Mouse (Mus musculus) adrenal gland (tissue): ENCODE measurements around the gene Dlk1.

ENCODE experiments used
- intact Hi-C: fragments of 180-260 bp; cut with DNase I; formaldehyde crosslinking; loops from one replicate; pipeline ENCODE4 v1.15.1; 2025
- long read RNA-seq, 2 experiments: library from polyadenylated mRNA; unstranded; transcript quantifications; one replicate each; pipeline ENCODE4 v2.0.0; 2020; ENCODE audit warnings: borderline replicate concordance in 1 of 2; ENCODE audit not compliant: insufficient replicate concordance in 1 of 2

Gene Dlk1
- long read RNA-seq, experiment 1, partial matches to known transcripts, result 0 of 14 reads
- long read RNA-seq, experiment 1, other reads (novel, unspliced or antisense), result 13 of 14 reads
- long read RNA-seq, experiment 2, transcript Dlk1-205 (5 exons, 1,703 nt), result major isoform, 5 of 26 reads
- long read RNA-seq, experiment 2, partial matches to known transcripts, result 1 of 26 reads
- long read RNA-seq, experiment 2, other reads (novel, unspliced or antisense), result 16 of 26 reads

DNA sequence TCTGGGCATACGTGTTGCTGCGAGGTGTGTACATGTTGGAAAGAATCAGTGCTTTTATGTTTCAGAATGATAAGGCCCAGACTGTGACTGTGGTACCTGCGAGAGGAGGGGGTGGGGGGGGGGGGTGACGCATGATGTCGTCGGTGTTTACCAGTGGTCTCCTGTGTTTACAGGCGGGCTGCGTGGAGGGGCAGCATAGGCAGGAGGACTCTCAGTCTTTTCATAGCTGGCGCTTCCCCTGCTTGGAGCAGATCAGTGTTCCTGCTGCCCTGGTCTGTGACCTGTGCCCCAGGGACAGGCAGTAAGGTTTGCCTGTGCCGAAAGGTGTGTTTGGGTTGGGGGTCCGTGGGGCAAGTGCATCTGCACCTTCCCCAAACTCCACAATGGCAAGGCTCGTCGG lies at the start of gene Dlk1:
Gene Dlk1, plus strand, starts transcription at position 232 of the 400 bp plus-strand sequence.
- intact Hi-C loops, result no loop called here

- intact Hi-C loops, result no loop called here
These were observed 49.7 kb upstream of the Dlk1 start for GRCm38 (mm10) chr12:109402943-109403342.

DNA sequence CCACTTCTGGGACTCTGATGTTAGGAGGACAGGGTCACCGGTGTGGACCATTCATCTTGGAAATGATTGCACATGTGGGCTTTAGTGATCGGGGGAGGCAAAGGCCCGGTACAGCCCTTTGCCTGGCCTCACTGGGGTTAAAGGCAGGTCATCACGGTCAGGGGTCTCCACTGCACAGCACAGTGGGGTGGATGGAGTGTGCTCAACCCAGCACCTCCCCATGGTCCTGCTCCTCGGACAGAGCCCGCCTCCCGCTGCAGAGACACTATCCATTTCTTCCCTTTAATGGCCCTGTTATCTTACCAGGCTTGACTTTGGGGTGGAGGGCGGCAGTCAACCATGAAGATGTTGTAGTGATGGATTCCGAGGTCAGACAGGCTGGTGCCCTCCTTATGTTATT lies 48.9 kb upstream of the Dlk1 start:
- intact Hi-C loops, result no loop called here

- intact Hi-C loops, result no loop called here
These were observed 46.6 kb upstream of the Dlk1 start for GRCm38 (mm10) chr12:109406018-109406417.

- intact Hi-C loops, result no loop called here
These were observed 41.9 kb upstream of the Dlk1 start for GRCm38 (mm10) chr12:109410723-109411122.

DNA sequence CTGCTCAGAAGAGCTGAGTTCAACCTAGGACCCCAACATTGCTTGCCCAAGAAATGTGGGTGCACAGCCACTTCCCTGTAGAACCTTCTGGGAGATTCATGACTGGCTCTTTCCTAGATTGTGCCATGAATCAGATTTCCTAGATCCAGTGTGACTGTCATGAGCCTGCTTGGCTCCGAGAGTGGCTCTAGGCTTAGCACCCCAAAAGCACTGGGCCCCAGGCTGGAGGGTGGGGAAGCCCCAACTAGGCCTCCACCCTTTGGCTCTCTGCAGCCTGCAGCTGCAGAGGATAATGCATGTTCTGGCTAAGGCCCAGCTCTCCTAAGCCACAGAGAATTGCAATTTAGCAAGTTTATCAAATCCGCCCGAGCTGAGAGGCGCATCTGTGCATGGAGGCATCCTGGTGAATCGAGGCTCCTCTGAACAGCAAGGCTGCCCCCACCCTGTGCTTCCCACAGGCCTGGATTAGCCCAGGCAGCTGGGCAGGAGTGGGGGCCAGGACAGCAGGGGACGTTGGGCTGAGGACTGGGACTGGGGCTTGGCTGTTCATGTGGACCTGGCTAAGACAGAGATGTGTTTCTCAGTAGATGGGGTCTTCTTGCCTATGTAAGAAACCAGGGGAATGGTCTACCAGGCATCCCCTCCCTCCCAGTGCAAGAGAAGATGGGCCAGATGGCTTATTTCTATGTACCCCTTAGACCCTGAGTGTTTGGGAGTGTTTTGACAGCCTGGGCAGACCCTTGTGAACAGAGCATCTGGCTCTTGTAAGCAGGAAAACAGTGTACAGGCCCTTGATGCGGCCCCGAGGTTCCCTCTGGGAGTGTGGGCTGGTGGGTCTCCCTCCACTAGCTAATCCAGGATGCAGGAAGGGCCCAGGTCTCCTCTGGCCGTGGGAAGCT lies 41.2 kb upstream of the Dlk1 start:
- intact Hi-C loops, result no loop called here

DNA sequence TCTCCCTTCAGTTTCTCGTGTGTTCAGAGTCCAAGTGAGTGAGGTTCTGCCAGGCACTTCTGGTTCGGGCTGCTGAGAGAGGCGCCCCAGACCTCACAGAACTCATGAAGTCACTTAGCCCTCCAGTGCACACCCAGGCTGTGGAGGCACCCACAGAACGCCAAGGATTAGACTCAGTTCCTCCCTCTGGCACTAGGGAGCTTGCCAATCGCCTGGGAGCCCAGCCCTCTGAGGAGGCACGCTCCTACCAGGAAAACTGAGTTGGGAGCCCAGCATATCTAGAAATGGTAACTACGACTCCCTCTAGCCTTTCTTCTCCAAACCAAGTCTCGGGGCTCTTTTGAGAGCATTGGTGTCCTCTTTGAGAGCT lies 40.6 kb upstream of the Dlk1 start:
- intact Hi-C loops, result no loop called here

DNA sequence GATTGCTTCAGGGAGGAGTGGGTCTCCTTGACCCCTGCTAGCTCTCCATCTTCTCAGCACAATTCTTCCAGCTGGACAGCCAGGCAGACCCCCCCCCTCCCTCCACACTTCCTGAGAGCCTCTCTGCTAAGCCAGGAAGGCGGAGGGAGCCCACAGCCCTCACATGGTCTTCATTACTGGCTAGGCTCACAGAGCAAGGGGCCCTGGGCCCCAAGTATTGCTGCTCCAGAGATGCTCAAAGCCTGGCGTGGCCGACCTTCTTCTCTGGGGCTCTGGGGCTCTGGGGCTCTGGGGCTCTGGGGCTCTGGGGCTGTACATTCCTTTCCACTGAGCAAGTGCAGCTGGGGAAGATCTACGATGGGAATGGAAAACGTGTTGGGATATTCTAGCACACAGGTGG lies 39.9 kb upstream of the Dlk1 start:
- intact Hi-C loops, result no loop called here

GRCm38 (mm10) chr12:109413321-109413720 lies 39.3 kb upstream of the Dlk1 start:
- intact Hi-C loops, result no loop called here

- intact Hi-C loops, result no loop called here
These were observed 35.9 kb upstream of the Dlk1 start for GRCm38 (mm10) chr12:109416681-109417080.

DNA sequence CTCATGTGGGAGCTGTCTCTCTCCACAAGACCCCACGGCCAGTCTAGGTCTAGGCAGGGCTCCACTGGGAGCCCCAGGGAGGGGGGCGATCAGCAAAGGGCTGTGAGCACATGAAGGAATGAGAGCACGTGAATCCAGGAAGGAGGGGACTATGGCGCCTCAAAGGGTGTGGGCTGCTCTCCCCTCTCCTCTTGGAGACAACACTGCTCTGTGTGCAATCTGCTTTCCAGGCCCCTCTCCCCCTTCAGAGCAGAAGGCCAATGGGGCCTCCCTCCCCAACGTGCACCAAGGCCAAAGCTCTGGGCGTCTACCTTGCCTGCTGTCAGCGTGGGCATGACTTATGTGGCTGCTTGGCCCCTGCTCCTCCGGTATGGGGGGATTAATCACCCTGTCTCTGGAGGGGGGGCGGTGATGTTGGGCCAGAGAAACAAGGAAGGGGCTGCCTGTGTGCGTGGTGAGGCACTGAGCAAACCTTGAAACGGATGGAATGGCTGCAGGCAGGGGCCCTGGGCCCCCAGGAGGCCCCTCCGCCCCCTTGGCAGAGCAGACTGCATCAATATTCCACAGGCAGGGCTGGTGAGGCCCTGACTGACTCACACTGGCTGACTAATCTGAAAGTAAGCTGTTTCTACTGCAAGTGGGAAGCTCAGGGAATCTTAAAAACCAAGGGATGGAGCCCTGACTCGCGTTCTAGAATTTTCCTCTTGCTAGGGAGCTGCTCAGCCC lies 35.0 kb upstream of the Dlk1 start:
- intact Hi-C loops, result no loop called here

GRCm38 (mm10) chr12:109420006-109420405 lies 32.6 kb upstream of the Dlk1 start:
- intact Hi-C loops, result no loop called here

DNA sequence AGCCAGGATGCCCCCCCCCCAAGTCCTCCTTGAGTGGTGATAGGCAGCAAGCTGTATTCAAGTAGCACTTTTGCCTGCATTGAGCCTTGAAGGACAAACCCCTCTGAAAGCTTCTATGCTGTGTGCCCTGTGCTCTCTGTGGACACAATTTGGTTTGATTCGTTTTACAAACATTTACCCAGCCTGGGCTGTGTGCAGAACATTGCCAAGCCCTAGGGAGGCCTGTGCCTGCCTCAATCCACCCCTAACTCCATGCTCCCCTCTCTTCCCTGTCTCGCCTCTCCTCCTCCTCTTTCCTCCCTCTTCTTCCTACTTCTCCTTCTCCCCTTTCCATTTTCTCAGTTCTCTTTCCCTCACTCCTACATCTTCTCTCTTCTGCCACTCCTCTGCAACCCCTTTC lies 29.5 kb upstream of the Dlk1 start:
- intact Hi-C loops, result no loop called here

- intact Hi-C loops, result no loop called here
These were observed 28.8 kb upstream of the Dlk1 start for GRCm38 (mm10) chr12:109423716-109424429.

GRCm38 (mm10) chr12:109424753-109425332 lies 27.8 kb upstream of the Dlk1 start:
- intact Hi-C loops, result no loop called here

DNA sequence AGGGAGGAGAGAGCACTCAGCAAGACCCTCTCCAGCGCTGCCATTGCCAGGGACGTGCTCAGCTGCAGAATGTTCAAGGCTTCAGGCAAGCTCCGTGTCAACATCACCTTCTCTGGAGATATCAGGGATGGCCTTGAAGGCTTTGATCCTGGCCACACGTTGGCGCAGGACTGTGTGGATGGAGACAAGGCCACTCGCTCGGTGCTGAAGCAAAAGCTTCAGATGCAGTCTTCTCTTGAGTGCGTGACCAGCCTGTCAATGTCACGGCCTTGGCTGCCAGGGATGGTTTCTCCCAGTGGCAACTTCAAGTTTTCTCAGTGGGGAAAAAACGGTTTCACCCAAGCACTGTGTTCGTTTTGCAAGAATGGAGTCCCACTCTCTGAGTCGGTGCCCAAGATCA lies 26.6 kb upstream of the Dlk1 start:
- intact Hi-C loops, result no loop called here

DNA sequence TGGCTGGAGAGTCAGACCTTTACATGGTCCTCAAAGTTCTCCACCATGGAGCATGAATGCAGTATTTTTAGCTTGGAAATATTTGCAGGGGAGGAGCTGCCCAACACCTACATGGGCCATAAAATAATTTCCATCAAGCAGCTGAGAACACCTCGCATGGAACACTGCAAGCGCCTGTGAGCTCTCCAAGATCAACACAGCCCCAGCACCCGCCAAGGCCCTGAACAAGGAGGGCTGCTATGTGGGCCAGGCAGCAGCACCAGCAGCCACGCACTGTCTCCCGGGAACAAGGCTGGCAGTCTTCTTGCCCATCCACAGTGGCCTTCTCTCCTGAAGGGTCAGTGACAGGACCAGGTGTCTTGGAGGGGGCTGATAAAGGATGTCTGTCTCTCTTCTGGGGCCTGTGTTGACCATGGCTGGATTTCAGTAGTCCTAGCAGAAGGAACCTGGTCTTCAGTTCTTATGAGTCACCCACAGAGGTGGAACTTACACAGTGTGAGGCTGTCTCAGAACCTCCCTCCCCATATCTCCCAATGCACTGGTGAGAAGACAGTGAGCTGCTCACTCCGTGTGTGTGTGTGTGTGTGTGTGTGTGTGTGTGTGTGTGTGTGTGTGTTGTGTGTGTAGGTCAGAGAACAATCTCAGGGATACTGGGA lies 20.0 kb upstream of the Dlk1 start:
- intact Hi-C loops, result loop anchor here (10.0 kb wide), 1 partner anchor 172 kb away; the partner anchor contains the start of gene Rtl1

DNA sequence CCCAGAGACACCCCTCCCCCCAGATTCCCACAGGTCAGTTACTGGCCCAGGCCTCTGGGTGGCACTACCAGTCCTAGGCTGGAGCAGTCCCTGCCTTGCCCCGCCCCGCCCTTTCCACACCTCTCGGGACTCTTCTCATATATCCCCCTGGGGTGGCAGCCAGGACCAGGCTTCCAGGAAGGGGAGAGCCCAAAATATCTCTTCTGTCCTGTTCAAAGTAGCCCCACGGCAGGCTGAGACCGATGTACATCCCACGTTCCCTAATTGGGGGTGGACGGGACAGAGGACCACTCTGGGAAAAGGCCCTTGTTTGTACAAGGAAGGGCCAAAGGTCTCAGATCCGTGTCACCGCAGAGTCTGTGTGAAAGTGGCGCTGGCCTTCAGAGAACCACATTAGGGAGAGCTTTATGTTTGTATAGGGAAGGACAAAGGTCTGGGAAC lies 16.2 kb upstream of the Dlk1 start:
- intact Hi-C loops, result loop anchor here (5.0 to 10.0 kb wide), 3 partner anchors 168 to 941 kb away; partner anchors contain the start of gene Rtl1

DNA sequence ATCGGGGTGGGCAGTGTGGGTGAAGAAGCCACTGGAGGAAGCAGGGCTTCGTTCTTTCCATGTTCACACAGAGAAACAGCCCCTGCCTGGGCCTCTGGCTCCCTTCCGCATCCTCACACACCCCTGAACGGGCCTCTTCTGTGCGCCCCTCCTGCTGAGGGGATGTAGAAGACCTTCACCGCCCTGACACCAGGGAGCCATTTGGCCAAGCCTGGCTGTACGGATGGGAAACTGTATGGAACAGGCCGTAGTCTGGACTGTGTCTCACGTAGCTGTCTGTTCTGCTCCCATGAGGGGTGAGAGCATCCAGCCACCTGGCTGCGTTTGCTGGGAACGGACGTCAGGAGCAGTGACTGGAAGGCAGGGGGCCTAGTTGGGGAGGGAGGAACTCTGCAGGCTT lies 15.8 kb upstream of the Dlk1 start:
- intact Hi-C loops, result loop anchor here (1.0 to 10.0 kb wide), 4 partner anchors 104 to 940 kb away; partner anchors contain the start of gene Rtl1
